Mouse (Mus musculus) liver, adult 2 months (tissue): ENCODE data around the gene Rprm. TPM values are rescaled to one million over a fixed set of nuclear protein-coding genes. Genes with fewer than 3 reads are reported as not detected.

Source experiments
- DNase-seq: peaks from one replicate; pipeline ENCODE4 v3.0.0-alpha.2; 2011; ENCODE audit warnings: low read depth, low spot score; ENCODE audit errors: extremely low read depth
- H3K27ac ChIP-seq: fragments of 200-500 bp; replicated peaks from 2 replicates; pipeline ENCODE4 v1.5.1; 2012; ENCODE audit warnings: low read depth, mild to moderate bottlenecking, control low read depth, inconsistent platforms, low read length; ENCODE audit not compliant: insufficient read depth
- H3K27me3 ChIP-seq: fragments of 200-500 bp; 2 replicates; pipeline ENCODE4 v1.6.1; 2012; ENCODE audit warnings: mild to moderate bottlenecking, moderate library complexity, low read length, inconsistent platforms; ENCODE audit not compliant: control insufficient read depth, insufficient read depth
- H3K36me3 ChIP-seq: fragments of 200-500 bp; 2 replicates; pipeline ENCODE4 v1.6.1; 2012; ENCODE audit warnings: low read length, inconsistent platforms; ENCODE audit not compliant: control insufficient read depth, insufficient read depth
- H3K4me1 ChIP-seq: fragments of 200-500 bp; 2 replicates; pipeline ENCODE4 v1.6.1; 2011; ENCODE audit warnings: low read length; ENCODE audit not compliant: control insufficient read depth, insufficient read depth
- H3K4me3 ChIP-seq: fragments of 200-500 bp; 2 replicates; pipeline ENCODE4 v1.5.1; 2011; ENCODE audit warnings: low read depth, mild to moderate bottlenecking, control low read depth, low read length, moderate library complexity; ENCODE audit not compliant: insufficient read depth
- H3K79me2 ChIP-seq: fragments of 200-500 bp; 2 replicates; pipeline ENCODE4 v1.6.1; 2012; ENCODE audit warnings: inconsistent platforms, mild to moderate bottlenecking, low read length, moderate library complexity; ENCODE audit not compliant: control insufficient read depth, insufficient read depth
- H3K9ac ChIP-seq: fragments of 200-500 bp; 2 replicates; pipeline ENCODE4 v1.6.1; 2012; ENCODE audit warnings: low read depth, mild to moderate bottlenecking, control low read depth, inconsistent platforms, low read length
- CTCF ChIP-seq: fragments of 200-500 bp; IDR thresholded peaks from 2 replicates; pipeline ENCODE4 v1.5.1; 2011; ENCODE audit warnings: low read depth, low read length, control low read depth
- POLR2A ChIP-seq: fragments of 200-500 bp; IDR thresholded peaks from 2 replicates; pipeline ENCODE4 v1.6.1; 2011; ENCODE audit warnings: low read length, control low read depth; ENCODE audit not compliant: insufficient read depth; ENCODE audit errors: extremely low read depth
- WGBS: fragments of 180-500 bp; shearing (Covaris S2); methylation state at CpG from one replicate; pipeline ENCODE4 v1.1.7; 2018; 5-methylcytosine and 5-hydroxymethylcytosine counted together
- polyA plus RNA-seq: library from polyadenylated mRNA; depleted of rRNA; stranded (reverse); fragments of >200 nt; gene quantifications from 2 replicates; pipeline ENCODE4 v1.2.3, GENCODE M21; 2012
- total RNA-seq: library from RNA; depleted of rRNA; stranded (reverse); fragments of >200 nt; gene quantifications from 2 replicates; pipeline ENCODE4 v1.2.3, GENCODE M21; 2014

Gene Rprm
- total and polyA plus RNA-seq, 2 experiments = not detected

DNA sequence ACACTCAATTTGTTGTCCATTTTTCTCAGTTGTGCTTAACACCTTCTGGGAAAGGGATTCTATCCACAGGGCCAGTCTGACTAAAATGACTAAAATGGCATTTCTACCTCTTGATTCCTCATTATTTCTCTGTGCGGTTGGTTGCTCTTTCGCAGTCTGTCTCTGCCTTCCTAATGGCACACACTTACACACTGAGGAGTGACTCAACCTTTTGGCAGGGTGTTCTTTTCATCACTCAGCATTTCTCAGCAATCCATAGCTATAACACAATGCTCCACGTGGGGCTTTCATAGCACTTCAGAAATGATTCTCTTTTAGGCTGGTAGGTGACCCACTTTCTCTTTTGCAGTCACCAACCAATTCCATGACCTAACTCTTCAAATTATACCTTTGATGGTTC is 7.3 kb upstream of the Rprm start:
- Histone ChIP-seq H3K4me1 (no peaks in the 10 kb centered on the region), H3K4me3 (no peak overlapping the region), H3K27me3 (no peaks in the 10 kb centered on the region), H3K27ac (no peak overlapping the region), H3K9ac (no peak overlapping the region), H3K36me3 (no peaks in the 10 kb centered on the region), H3K79me2 (no peaks in the 10 kb centered on the region)
- no peak for DNase-seq
- TF ChIP-seq POLR2A (no peak), CTCF (no peak)
- WGBS = 79% methylated on average over 3 of the region's 3 CpGs

GRCm38 (mm10) chr2:54086254-54086653 is 902 bp upstream of the Rprm start:
- peaks cover 6% of the 10 kb centered on the region for H3K4me1 ChIP-seq
- no peak overlapping the region for H3K4me3 ChIP-seq
- H3K36me3 ChIP-seq = no peaks in the 10 kb centered on the region
- no peak overlapping the region for H3K9ac ChIP-seq
- 67% methylated on average over 4 of the region's 4 CpGs for WGBS
- no peaks in the 10 kb centered on the region for H3K79me2 ChIP-seq
- H3K27ac ChIP-seq = no peak overlapping the region
- DNase-seq = no peak
- peaks cover 15% of the 10 kb centered on the region for H3K27me3 ChIP-seq
- no peak for TF ChIP-seq CTCF
- no peak for TF ChIP-seq POLR2A

DNA sequence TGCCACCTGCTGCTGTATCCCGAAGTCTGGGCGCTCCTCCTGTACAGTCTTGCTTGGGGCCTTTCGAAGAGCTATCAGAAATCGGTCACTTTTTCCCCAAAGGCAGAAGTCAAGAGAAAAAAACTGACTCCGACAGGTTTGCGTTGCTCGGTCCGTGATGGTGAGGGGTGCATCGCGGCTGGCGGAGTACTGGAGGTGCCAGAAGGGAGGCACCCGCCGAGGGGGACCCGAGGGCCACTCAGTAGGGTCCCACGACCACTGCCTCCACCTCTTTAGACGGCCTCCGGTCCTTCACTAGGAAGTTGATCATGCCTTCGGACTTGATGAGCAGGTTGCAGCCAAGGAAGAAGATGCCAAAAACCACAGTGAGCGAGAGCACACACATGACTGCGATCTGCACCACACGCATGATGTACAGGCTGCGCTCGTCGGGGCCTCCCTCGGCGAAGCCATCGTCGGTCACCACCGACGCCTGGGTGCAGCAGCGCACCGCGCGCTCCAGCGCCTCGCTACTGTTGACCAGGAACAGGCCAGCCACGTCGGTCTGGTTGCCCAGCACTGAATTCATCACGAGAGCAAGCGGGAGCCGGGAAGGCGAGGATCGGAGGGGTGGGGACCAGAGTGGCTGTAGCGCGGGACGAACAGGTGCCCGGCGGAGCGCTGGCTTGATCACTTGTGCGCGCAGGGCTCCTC is 469 bp downstream of the Rprm start:
- no peaks in the 10 kb centered on the region for H3K79me2 ChIP-seq
- 3% methylated on average over 51 of the region's 51 CpGs for WGBS
- no peak for TF ChIP-seq CTCF
- no peak for TF ChIP-seq POLR2A
- peak overlapping the region; percentile 48; the same call in 1 of the 2 replicates for H3K4me3 ChIP-seq
- H3K27ac ChIP-seq = no peak overlapping the region
- H3K36me3 ChIP-seq = no peaks in the 10 kb centered on the region
- 0 out of 2 replicates have a peak overlapping the region, but pooled peaks have one; percentile 19 for H3K9ac ChIP-seq
- DNase-seq = no peak
- peaks cover 6% of the 10 kb centered on the region for H3K4me1 ChIP-seq
- peaks cover 15% of the 10 kb centered on the region for H3K27me3 ChIP-seq

DNA sequence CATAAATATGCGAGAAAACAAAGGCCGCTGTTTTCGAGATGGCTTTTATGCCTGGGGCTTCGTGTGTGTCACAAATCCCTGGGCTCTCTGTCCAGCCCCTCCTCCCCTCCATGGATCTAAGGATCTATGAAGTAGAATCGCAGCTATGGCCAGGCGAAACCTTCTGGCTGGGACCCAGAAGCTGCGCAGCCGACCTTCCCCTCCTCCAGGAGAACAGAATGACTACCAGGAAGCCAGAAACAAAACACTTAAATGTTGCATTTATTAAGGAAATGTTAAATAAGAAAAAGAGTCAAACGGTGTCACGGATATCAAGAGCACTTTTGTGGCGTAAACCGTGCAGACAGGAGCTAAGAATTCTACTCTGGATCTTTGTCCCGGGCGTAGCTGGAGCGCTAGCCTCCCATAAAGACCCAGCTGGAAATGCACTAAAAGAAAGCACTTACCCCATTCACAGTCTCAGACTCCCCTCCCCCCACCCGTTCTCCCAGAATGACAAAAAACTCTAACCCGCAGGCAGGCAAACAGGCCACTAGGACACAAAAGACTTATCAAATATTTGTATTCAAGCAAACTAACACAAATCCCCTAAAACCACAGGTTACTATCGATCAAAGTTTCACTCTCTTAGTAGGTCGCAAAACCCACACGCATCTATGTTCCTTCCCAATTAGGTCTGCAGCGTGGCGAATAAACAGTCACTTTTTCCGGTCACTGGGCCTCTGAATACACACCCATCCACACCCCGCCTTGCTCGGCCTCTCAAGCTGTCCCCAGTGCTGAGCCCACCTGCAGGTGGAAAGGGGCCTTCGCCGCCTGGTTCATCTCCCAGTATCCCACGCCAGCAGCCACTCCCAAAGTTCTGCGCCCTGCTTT is 1.3 kb downstream of the Rprm start:
- Histone ChIP-seq H3K4me1 (peaks cover 9% of the 10 kb centered on the region), H3K27ac (no peak overlapping the region), H3K9ac (no peak overlapping the region), H3K79me2 (no peaks in the 10 kb centered on the region), H3K36me3 (no peaks in the 10 kb centered on the region), H3K27me3 (peaks cover 15% of the 10 kb centered on the region), H3K4me3 (no peak overlapping the region)
- DNase-seq = no peak
- WGBS = 6% methylated on average over 29 of the region's 29 CpGs
- TF ChIP-seq POLR2A (no peak), CTCF (no peak)

- DNase-seq = no peak
- TF ChIP-seq POLR2A = no peak
- no peak for TF ChIP-seq CTCF
- no peak overlapping the region for H3K9ac ChIP-seq
- H3K4me3 ChIP-seq = no peak overlapping the region
- H3K36me3 ChIP-seq = no peaks in the 10 kb centered on the region
- no peaks in the 10 kb centered on the region for H3K79me2 ChIP-seq
- no peak overlapping the region for H3K27ac ChIP-seq
- no peaks in the 10 kb centered on the region; the same call in 1 of the 2 replicates for H3K27me3 ChIP-seq
- peaks cover 3% of the 10 kb centered on the region; the same call in 1 of the 2 replicates for H3K4me1 ChIP-seq
- 75% methylated on average over 7 of the region's 7 CpGs for WGBS
Observed at GRCm38 (mm10) chr2:54078961-54079360, 6.4 kb downstream of the Rprm start.
